Mouse (Mus musculus) Patski (cell line): ENCODE results near the gene Med4. TPM values are rescaled to one million over a fixed set of nuclear protein-coding genes. Genes with fewer than 3 reads are reported as not detected.

Experiments used
- ATAC-seq: fragments of 100-300 bp; one replicate; pipeline ENCODE4 v1.8.0; 2021
- CTCF ChIA-PET: fragments of 350-600 bp; sonication (Branson Sonifier 250); formaldehyde crosslinking; loops from one replicate; lab custom pipeline; 2022; ENCODE audit warnings: inconsistent platforms; lab: Charles Lee
- POLR2A ChIA-PET: fragments of 350-600 bp; sonication (Branson Sonifier 250); formaldehyde crosslinking; loops from one replicate; lab custom pipeline; 2022; ENCODE audit warnings: antibody characterized with exemption, inconsistent platforms; lab: Charles Lee
- DNase-seq: peaks from one replicate; pipeline ENCODE4 v3.0.0-alpha.2; 2011; ENCODE audit warnings: low read depth, low spot score
- H3K27me3 ChIP-seq: fragments of 371-371 bp; one replicate; pipeline ENCODE4 v1.5.1; 2021
- CTCF ChIP-seq: fragments of 100-300 bp; IDR thresholded peaks from one replicate; pipeline ENCODE4 v1.5.1; 2021
- in situ Hi-C: fragments of 300-500 bp; cut with MboI; formaldehyde crosslinking; loops from 3 replicates; pipeline ENCODE4 v1.11.1; 2018; ENCODE audit warnings: low pct_unique_long_range_greater_than_20kb, mixed read lengths
- polyA plus RNA-seq: library from polyadenylated mRNA; unstranded; gene quantifications from one replicate; pipeline ENCODE4 v1.2.3, GENCODE M21; 2021

The Med4 gene
- polyA plus RNA-seq, 1 experiment from 2014 or later, result 35.0 TPM

DNA sequence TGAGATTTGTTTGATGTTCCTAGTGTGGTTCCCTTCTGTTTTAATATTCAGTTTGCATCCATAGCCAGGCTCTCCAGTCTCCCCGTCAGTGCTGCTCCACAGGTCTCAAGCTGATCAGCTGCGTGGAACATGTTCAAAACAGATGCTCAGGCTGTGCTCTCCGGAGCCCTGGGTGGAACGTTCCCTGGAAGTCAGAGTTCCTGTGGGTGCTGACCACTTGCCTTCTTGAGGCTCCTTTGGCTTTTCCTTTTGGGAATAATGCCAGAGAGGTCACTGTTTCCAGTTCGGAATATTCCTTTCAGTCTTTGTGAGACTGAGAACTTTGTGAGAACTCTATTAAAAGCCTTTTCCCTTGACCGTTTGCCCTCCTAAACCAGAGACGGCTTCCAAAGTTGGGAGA is 34.3 kb upstream of the Med4 start:
- in situ Hi-C loops, result loop anchor here (10.0 kb wide), 2 partner anchors 151 to 371 kb away; partner anchors contain the start of gene Rb1
- DNase-seq, result no peak
- CTCF ChIA-PET, result interaction anchor here (1.4 to 3.1 kb wide), 3 partner anchors 33 to 353 kb away, joined by 3 to 11 read pairs (median 3); partner anchors contain the start of gene Rcbtb2
- TF ChIP-seq CTCF, result no peak
- no peak for ATAC-seq
- H3K27me3 ChIP-seq, result no peaks in the 10 kb centered on the region
- POLR2A ChIA-PET, result interaction anchor here (1.5 kb wide), 1 partner anchor 11 kb away, joined by 6 read pairs; no protein-coding TSS in a partner anchor

GRCm38 (mm10) chr14:73476361-73476934 is 33.4 kb upstream of the Med4 start:
- no peak for DNase-seq
- in situ Hi-C loops, result loop anchor here (10.0 kb wide), 2 partner anchors 152 to 372 kb away; partner anchors contain the start of gene Rb1
- ATAC-seq, result no peak
- no peak for TF ChIP-seq CTCF
- CTCF ChIA-PET, result interaction anchor here (1.0 kb wide), 1 partner anchor 88 kb away, joined by 3 read pairs; no protein-coding TSS in a partner anchor
- POLR2A ChIA-PET, result no interaction called here
- H3K27me3 ChIP-seq, result no peaks in the 10 kb centered on the region

DNA sequence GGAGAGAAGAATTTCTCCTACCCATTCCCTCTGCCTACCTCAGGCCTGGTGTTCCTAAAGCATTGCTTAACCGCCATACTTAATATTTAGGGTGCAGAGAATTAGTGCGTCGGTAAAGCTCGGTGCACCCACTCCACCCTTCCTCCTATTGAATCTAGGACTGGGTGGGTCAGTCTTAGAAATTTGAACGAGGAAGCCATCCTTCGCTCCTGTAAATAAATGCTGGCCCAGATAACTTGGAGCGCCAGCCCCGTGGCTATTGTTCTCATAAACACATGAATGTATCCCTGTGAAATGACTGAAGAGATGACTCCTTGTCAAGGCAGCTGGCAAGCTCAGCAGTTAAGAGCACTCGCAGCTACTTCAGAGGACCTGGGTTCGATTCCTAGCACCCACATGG is 32.7 kb upstream of the Med4 start:
- in situ Hi-C loops, result loop anchor here (10.0 kb wide), 2 partner anchors 152 to 372 kb away; partner anchors contain the start of gene Rb1
- ATAC-seq (no peak), DNase-seq (no peak)
- no peak for TF ChIP-seq CTCF
- ChIA-PET CTCF (no interaction called here), POLR2A (no interaction called here)
- no peaks in the 10 kb centered on the region for H3K27me3 ChIP-seq

DNA sequence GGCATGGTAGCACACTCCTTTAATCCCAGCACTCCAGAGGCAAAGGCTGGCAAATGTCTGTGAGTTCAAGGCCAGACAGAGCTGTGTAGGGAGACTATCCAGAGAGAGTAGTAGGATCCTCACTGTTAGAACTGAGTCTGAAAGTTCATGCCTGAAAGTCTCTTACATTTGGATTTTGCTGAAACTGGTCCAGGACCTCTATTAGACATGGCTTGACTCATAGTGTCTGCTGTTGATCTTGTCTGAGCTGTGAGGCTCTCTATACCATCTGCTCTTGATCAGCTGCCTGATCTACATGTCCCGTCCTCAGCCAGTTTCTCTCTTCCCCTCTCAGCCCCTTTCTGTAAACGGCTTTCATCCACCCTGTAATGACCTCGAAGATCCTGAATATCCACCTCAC is 31.5 kb upstream of the Med4 start:
- in situ Hi-C loops, result loop anchor here (10.0 kb wide), 2 partner anchors 154 to 374 kb away; partner anchors contain the start of gene Rb1
- TF ChIP-seq CTCF, result no peak

GRCm38 (mm10) chr14:73479771-73480170 is 30.1 kb upstream of the Med4 start:
- TF ChIP-seq CTCF, result no peak
- DNase-seq (no peak), ATAC-seq (no peak)
- CTCF ChIA-PET, result no interaction called here
- in situ Hi-C loops, result loop anchor here (10.0 kb wide), 2 partner anchors 155 to 375 kb away; partner anchors contain the start of gene Rb1
- H3K27me3 ChIP-seq, result no peaks in the 10 kb centered on the region
- POLR2A ChIA-PET, result no interaction called here

More for the DNA sequence above, 31.5 kb upstream of the Med4 start:
- ChIA-PET CTCF (no interaction called here), POLR2A (no interaction called here)
- ATAC-seq (no peak), DNase-seq (no peak)
- no peaks in the 10 kb centered on the region for H3K27me3 ChIP-seq

- peaks cover 4% of the 10 kb centered on the region for H3K27me3 ChIP-seq
- ChIA-PET POLR2A (no interaction called here), CTCF (interaction anchor here (1.2 kb wide), 1 partner anchor 59 kb away, joined by 3 read pairs; no protein-coding TSS in a partner anchor)
- DNase-seq (no peak), ATAC-seq (no peak)
- in situ Hi-C loops, result no loop called here
- no peak for TF ChIP-seq CTCF
These were observed 26.2 kb upstream of the Med4 start for GRCm38 (mm10) chr14:73483516-73484229.

DNA sequence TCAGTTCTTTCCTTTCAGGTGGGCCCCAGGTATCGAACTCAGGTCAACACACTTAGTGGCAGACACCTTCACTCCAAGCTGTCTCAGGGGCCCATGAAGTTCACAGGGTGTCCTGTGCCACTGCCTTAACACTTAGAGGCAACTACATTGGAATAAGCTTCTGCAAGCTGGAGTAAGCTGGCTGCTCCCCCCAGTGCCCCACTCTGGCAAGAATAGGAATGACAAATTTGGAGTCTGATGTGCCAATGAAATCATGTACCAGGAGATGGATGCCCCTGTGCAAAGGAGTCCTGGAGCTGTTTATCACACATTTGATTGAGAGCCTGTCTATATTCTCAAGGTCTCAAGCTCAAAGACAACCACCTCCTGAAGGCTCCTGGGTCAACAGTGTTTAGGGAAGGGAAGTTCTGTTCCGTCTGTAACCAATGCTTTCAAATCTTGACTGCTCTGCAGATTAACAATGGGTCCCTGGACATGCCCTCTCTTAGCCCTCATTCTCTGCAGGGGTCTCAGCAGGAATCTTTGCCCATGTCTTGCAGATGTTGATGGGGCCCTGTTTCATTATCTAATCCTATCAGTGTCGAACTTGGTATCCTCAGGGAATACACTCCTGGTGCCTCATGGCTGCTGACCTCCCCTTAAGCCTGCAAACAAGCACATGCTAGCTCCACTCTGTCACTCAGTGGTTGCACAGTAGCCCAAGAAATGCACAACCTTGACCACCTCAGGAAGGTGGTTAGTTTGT is 25.3 kb upstream of the Med4 start:
- H3K27me3 ChIP-seq, result peaks cover 6% of the 10 kb centered on the region
- ChIA-PET POLR2A (no interaction called here), CTCF (interaction anchor here (1.1 to 1.2 kb wide), 2 partner anchors 14 to 59 kb away, joined by 3 to 4 read pairs; no protein-coding TSS in a partner anchor)
- in situ Hi-C loops, result no loop called here
- ATAC-seq (no peak), DNase-seq (no peak)
- TF ChIP-seq CTCF, result no peak

DNA sequence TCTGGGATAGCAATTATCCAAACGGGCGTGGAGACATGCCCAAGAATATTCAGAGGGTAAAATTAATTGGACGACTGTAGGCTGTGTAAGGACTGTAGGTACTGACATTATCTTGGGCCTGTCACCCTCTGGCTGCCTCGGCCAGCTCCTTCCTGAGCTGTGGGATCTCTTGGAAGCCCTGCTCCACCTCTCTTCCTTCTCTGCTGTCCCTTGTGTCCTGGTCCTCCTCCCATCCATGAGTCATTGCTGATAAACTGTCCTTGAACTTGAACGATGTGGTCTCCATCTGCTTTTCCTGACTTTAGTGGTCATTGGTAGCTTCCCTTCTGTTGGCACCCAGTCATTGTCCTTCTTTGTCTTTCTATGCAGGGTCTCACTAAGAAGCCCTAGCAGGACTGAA is 23.2 kb upstream of the Med4 start:
- POLR2A ChIA-PET, result interaction anchor here (1.5 kb wide), 1 partner anchor 12 kb away, joined by 6 read pairs; no protein-coding TSS in a partner anchor
- TF ChIP-seq CTCF, result no peak

DNA sequence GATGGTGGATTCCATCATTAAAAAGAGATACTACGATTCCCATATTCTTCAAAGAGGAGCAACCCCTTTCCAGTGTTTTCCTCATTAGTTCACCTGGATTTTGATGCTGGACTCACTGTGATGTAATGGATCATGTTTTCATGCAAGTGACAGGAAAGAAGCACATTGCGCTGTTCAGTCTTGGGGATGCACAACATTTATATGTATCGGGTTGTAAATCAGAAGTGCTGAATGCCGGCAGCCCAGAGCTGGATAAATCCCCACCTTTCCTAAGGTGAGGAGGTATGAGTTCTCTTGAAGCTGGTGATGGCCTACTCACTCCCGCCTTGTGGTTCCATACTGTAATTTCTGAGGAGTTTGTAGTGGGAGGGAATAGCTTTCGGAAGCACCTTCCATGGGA is 16.5 kb upstream of the Med4 start:
- H3K27me3 ChIP-seq, result peaks cover 6% of the 10 kb centered on the region
- ChIA-PET POLR2A (no interaction called here), CTCF (no interaction called here)
- ATAC-seq (no peak), DNase-seq (no peak)
- in situ Hi-C loops, result no loop called here
- TF ChIP-seq CTCF, result no peak

More for the DNA sequence above, 23.2 kb upstream of the Med4 start:
- no peak for DNase-seq
- ATAC-seq, result no peak
- CTCF ChIA-PET, result interaction anchor here (1.2 to 2.0 kb wide), 2 partner anchors 10 to 14 kb away, joined by 3 to 6 read pairs; no protein-coding TSS in a partner anchor
- peaks cover 6% of the 10 kb centered on the region for H3K27me3 ChIP-seq
- in situ Hi-C loops, result no loop called here

GRCm38 (mm10) chr14:73494122-73494521 is 15.7 kb upstream of the Med4 start:
- no peak for DNase-seq
- TF ChIP-seq CTCF, result no peak
- in situ Hi-C loops, result no loop called here
- peaks cover under 1% of the 10 kb centered on the region for H3K27me3 ChIP-seq
- no peak for ATAC-seq
- ChIA-PET CTCF (no interaction called here), POLR2A (interaction anchor here (0.6 kb wide), 1 partner anchor 33 kb away, joined by 4 read pairs; no protein-coding TSS in a partner anchor)
